Mouse (Mus musculus): ENCODE measurements around the gene Egfl7. TPM values are rescaled to one million over a fixed set of nuclear protein-coding genes. Genes with fewer than 3 reads are reported as not detected.

Gene Egfl7
- polyA plus RNA-seq, 1 experiment from 2014 or later = 61.7 TPM

DNA sequence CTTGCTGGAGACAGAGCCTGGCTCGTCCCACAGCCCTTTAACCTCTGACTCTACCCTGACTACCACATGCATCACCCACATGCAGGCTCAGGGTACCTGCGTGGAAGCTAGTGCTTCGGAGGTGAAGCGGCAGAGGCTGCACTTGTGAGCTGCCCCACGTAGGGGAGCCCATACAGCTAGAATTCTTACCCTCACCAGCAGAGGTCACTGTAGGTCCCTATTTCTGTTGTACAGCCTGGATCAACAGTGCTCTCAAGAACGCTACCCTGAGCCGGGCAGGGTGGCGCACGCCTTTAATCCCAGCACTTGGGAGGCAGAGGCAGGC, 14.2 kb downstream of the Egfl7 start:
- H3K4me1 ChIP-seq (replicated peaks; ENCODE audit: control insufficient read depth, insufficient read depth, low read length) = no peaks in the 10 kb centered on the region
- ATAC-seq = no peak
- no peak overlapping the region for H3K9ac ChIP-seq (replicated peaks; ENCODE audit: low read depth, low read length)
- H3K9me3 ChIP-seq (ENCODE audit: control insufficient read depth, low read length) = no peaks in the 10 kb centered on the region
- H3K27me3 ChIP-seq (replicated peaks; ENCODE audit: control insufficient read depth, insufficient read depth, low read length) = no peaks in the 10 kb centered on the region
- WGBS = 71% methylated on average over 9 of the region's 9 CpGs
- H3K27ac ChIP-seq (ENCODE audit: low read length) = no peak overlapping the region
- no peaks in the 10 kb centered on the region for H3K36me3 ChIP-seq (ENCODE audit: control insufficient read depth, insufficient read depth)
- H3K4me3 ChIP-seq (replicated peaks; ENCODE audit: low read length) = no peak overlapping the region
- no peak overlapping the region for H3K4me2 ChIP-seq (ENCODE audit: low read length)

DNA sequence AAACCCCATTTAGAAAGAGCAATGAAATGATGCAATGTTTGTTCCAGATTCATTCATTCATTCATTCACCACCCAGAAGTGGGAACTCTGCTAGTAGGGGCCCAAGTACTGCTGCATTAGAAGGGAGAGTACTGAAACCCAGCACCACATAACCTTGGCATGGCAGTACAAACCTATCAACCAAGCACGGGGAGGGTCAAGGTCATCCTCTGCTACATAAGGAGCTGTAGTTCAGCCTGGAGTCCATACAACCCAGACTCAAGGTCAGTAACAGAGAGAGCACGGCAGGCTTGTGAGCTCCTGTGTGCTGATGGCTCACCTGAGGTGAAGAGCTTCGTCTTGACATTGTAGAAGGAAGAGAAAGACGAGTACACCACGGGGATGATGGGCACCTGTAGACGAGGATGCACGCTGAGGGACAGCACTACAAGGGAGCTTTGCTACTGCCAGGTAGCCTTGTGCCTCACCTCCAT, 14.7 kb downstream of the Egfl7 start:
- H3K9me3 ChIP-seq (ENCODE audit: control insufficient read depth, low read length) = no peaks in the 10 kb centered on the region
- no peak overlapping the region for H3K4me2 ChIP-seq (ENCODE audit: low read length)
- no peaks in the 10 kb centered on the region for H3K4me1 ChIP-seq (replicated peaks; ENCODE audit: control insufficient read depth, insufficient read depth, low read length)
- H3K27ac ChIP-seq (ENCODE audit: low read length) = no peak overlapping the region
- no peak overlapping the region for H3K4me3 ChIP-seq (replicated peaks; ENCODE audit: low read length)
- WGBS = 87% methylated on average over 7 of the region's 7 CpGs
- no peak for ATAC-seq
- H3K27me3 ChIP-seq (replicated peaks; ENCODE audit: control insufficient read depth, insufficient read depth, low read length) = no peaks in the 10 kb centered on the region
- H3K36me3 ChIP-seq (ENCODE audit: control insufficient read depth, insufficient read depth) = no peaks in the 10 kb centered on the region
- no peak overlapping the region for H3K9ac ChIP-seq (replicated peaks; ENCODE audit: low read depth, low read length)

DNA sequence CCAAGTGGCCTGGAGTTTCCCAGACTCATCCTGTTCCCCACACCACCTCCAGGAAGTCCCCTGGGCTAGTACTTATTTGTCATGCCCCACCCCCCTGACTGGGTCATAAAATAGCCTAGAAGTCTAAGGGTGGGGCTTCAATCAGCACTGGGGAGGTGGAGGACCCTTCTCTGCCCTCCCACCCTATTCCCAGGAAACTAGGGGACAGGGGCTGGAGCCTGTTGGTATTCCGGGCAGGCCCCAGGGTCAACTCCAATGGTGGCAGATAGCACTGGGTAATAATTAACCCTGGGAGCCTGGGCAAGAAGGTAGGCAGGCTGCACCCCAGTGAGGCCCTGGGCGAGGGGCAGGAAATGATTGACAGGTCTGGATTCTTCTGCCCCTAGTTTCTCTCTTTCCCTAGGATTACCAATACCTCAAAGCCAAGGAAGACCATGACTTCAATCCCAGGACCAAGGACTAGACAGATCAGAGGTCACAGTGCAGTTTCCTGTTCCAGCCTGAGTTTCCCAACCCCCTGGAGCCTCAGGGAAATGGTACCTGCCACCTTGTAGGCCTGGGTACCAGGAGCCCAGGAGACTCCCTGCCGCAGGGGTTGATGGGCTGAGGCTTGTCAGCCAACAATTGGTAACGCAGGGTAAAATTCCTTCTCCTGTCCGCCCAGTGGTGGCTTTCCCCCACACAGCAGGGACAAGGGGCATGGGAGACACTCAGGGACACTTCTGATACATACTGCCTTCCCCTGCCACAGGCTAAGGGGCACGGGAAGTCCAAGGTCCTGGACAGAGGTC, 15.3 kb downstream of the Egfl7 start:
- Histone ChIP-seq H3K9ac (replicated peaks; ENCODE audit: low read depth, low read length) (no peak overlapping the region), H3K27ac (ENCODE audit: low read length) (no peak overlapping the region), H3K9me3 (ENCODE audit: control insufficient read depth, low read length) (no peaks in the 10 kb centered on the region), H3K36me3 (ENCODE audit: control insufficient read depth, insufficient read depth) (no peaks in the 10 kb centered on the region), H3K4me2 (ENCODE audit: low read length) (no peak overlapping the region), H3K4me1 (replicated peaks; ENCODE audit: control insufficient read depth, insufficient read depth, low read length) (no peaks in the 10 kb centered on the region), H3K27me3 (replicated peaks; ENCODE audit: control insufficient read depth, insufficient read depth, low read length) (no peaks in the 10 kb centered on the region), H3K4me3 (replicated peaks; ENCODE audit: low read length) (no peak overlapping the region)
- no peak for ATAC-seq
- 79% methylated on average over 6 of the region's 6 CpGs for WGBS

DNA sequence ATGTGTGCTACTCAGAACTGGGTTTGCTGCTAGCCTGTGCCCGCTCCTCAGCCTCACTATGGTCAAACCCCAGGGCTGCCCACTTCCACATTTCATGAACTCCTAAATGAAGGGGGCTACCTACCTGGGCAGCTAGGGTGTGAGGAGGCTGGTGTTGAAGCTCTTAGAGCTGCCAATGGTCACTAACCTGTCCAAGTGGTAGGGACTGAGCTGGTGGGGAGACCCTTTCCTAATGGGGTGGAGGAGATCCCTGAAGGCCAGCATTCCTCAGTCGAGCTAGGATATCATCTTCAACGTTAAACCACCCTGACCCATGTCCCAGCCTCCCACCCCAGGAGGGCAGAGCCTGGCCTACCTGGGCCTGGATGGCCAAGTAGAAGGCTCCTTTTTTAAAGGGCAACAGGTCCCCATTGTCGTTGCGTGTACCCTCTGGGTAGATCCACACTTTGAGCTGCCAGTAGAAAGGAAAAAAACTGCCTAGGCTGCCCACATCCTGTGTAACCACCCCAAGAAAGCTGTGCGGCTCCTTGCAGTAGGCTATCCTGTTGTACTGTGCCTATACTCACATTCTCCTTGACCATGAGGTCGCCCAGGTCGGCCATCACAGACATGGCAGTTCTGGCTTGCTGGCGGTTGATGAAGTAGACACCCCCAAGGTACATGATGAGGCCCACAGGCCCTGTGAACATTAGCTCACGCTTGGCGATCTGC, 16.1 kb downstream of the Egfl7 start:
- H3K4me3 ChIP-seq (replicated peaks; ENCODE audit: low read length) = no peak overlapping the region
- H3K4me2 ChIP-seq (ENCODE audit: low read length) = no peak overlapping the region
- H3K4me1 ChIP-seq (replicated peaks; ENCODE audit: control insufficient read depth, insufficient read depth, low read length) = no peaks in the 10 kb centered on the region
- H3K36me3 ChIP-seq (ENCODE audit: control insufficient read depth, insufficient read depth) = no peaks in the 10 kb centered on the region
- no peak overlapping the region for H3K9ac ChIP-seq (replicated peaks; ENCODE audit: low read depth, low read length)
- 92% methylated on average over 11 of the region's 11 CpGs for WGBS
- no peak overlapping the region for H3K27ac ChIP-seq (ENCODE audit: low read length)
- H3K27me3 ChIP-seq (replicated peaks; ENCODE audit: control insufficient read depth, insufficient read depth, low read length) = no peaks in the 10 kb centered on the region
- no peak for ATAC-seq
- no peaks in the 10 kb centered on the region for H3K9me3 ChIP-seq (ENCODE audit: control insufficient read depth, low read length)

DNA sequence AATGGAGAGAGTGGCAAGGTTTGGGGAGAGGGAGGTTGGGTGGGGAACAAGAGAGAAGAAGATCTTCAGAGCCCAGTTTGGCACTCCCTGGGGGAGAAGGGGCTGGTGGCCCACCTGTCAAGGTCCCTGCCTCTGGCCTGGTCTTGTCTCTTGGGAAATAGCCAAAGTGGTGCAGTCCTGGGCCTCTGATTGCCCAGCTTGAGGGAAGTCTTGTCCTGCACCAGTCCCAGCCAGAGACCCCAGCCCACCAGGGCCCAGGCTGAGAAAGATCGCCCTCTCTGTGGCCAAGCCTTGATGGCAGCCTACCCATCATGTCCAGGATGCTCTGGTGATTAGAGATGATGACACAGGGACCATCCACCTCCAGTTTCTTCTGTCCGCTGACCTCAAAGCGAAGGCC, 17.1 kb downstream of the Egfl7 start:
- Histone ChIP-seq H3K27me3 (replicated peaks; ENCODE audit: control insufficient read depth, insufficient read depth, low read length) (no peaks in the 10 kb centered on the region), H3K9me3 (ENCODE audit: control insufficient read depth, low read length) (no peaks in the 10 kb centered on the region), H3K9ac (replicated peaks; ENCODE audit: low read depth, low read length) (no peak overlapping the region), H3K4me1 (replicated peaks; ENCODE audit: control insufficient read depth, insufficient read depth, low read length) (no peaks in the 10 kb centered on the region), H3K27ac (ENCODE audit: low read length) (no peak overlapping the region), H3K36me3 (ENCODE audit: control insufficient read depth, insufficient read depth) (no peaks in the 10 kb centered on the region), H3K4me3 (replicated peaks; ENCODE audit: low read length) (no peak overlapping the region), H3K4me2 (ENCODE audit: low read length) (no peak overlapping the region)
- 90% methylated on average over 3 of the region's 3 CpGs for WGBS
- no peak for ATAC-seq

DNA sequence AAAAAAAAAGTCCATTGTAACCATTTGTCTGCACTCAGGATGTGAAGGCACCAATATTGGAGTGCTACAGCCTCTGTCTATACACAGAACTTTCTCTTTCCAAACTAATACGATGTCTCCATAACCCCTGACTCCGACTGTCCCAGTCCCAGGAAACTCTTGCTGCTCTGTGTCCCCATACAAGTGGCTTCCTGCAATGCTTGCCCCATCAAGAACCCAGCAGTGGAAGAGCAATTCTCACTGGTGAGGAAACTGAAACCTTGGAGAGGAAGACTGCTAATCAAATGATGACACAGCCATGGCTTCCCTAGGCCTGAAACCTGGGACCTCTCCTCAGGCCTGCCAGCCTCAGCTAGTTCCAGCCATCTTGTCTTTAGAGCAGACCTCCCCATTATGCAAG, 18.0 kb downstream of the Egfl7 start:
- ATAC-seq = no peak

DNA sequence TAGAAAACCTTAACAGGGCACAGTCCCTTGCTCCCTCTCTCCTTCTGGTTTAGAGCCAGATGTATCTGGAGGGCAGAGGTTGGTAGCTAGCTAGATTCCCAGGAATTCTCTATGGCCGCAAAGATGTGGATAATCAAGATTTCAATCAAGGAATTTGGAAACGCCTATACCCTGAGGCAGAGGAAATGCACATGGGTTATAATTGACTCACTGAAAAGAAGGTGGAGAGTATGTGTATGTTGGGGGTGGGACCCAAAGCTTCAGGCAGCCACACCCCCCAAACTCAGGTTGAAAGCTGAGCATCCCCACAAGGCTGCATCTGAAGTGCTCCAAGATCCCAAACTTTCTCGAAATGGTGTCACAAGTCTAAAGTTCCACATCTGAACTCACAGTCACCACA, 18.6 kb downstream of the Egfl7 start:
- no peaks in the 10 kb centered on the region for H3K36me3 ChIP-seq (ENCODE audit: control insufficient read depth, insufficient read depth)
- H3K4me3 ChIP-seq (replicated peaks; ENCODE audit: low read length) = no peak overlapping the region
- WGBS = 81% methylated on average over 3 of the region's 3 CpGs
- ATAC-seq = no peak
- no peaks in the 10 kb centered on the region for H3K9me3 ChIP-seq (ENCODE audit: control insufficient read depth, low read length)
- peaks cover 11% of the 10 kb centered on the region for H3K27me3 ChIP-seq (replicated peaks; ENCODE audit: control insufficient read depth, insufficient read depth, low read length)
- H3K4me1 ChIP-seq (replicated peaks; ENCODE audit: control insufficient read depth, insufficient read depth, low read length) = no peaks in the 10 kb centered on the region
- H3K9ac ChIP-seq (replicated peaks; ENCODE audit: low read depth, low read length) = no peak overlapping the region
- H3K4me2 ChIP-seq (ENCODE audit: low read length) = no peak overlapping the region
- H3K27ac ChIP-seq (ENCODE audit: low read length) = no peak overlapping the region

More for the DNA sequence above, 18.0 kb downstream of the Egfl7 start:
- Histone ChIP-seq H3K4me3 (replicated peaks; ENCODE audit: low read length) (no peak overlapping the region), H3K27ac (ENCODE audit: low read length) (no peak overlapping the region), H3K36me3 (ENCODE audit: control insufficient read depth, insufficient read depth) (no peaks in the 10 kb centered on the region), H3K4me1 (replicated peaks; ENCODE audit: control insufficient read depth, insufficient read depth, low read length) (no peaks in the 10 kb centered on the region), H3K4me2 (ENCODE audit: low read length) (no peak overlapping the region), H3K27me3 (replicated peaks; ENCODE audit: control insufficient read depth, insufficient read depth, low read length) (peaks cover 4% of the 10 kb centered on the region), H3K9me3 (ENCODE audit: control insufficient read depth, low read length) (no peaks in the 10 kb centered on the region), H3K9ac (replicated peaks; ENCODE audit: low read depth, low read length) (no peak overlapping the region)
- 96% methylated on average over 2 of the region's 2 CpGs for WGBS

DNA sequence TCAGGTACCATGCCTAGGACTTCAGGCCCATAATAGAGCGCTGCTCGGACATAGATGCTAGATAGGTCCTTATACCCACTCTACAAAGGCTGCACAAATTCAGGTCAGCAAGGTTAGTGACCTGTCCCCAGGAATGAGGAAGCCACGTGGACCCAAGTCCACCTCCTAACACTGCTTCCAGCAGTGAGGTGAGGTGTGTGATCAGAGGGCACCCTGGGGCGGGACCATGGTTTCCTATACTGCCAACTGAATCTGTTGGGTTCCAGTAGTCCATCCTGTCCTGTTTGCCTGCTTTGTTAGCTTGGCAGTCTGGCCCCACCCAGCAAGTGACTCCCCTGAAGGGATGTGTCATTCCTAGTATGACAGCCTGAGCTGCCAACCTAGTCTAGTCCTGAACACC, 20.2 kb downstream of the Egfl7 start:
- 86% methylated on average over 4 of the region's 4 CpGs for WGBS
- Histone ChIP-seq H3K4me3 (replicated peaks; ENCODE audit: low read length) (no peak overlapping the region), H3K9ac (replicated peaks; ENCODE audit: low read depth, low read length) (no peak overlapping the region), H3K36me3 (ENCODE audit: control insufficient read depth, insufficient read depth) (no peaks in the 10 kb centered on the region), H3K27ac (ENCODE audit: low read length) (no peak overlapping the region), H3K27me3 (replicated peaks; ENCODE audit: control insufficient read depth, insufficient read depth, low read length) (peaks cover 21% of the 10 kb centered on the region), H3K4me2 (ENCODE audit: low read length) (no peak overlapping the region), H3K4me1 (replicated peaks; ENCODE audit: control insufficient read depth, insufficient read depth, low read length) (peaks cover 2% of the 10 kb centered on the region; the same call in 1 of the 2 replicates), H3K9me3 (ENCODE audit: control insufficient read depth, low read length) (no peaks in the 10 kb centered on the region)
- no peak for ATAC-seq

DNA sequence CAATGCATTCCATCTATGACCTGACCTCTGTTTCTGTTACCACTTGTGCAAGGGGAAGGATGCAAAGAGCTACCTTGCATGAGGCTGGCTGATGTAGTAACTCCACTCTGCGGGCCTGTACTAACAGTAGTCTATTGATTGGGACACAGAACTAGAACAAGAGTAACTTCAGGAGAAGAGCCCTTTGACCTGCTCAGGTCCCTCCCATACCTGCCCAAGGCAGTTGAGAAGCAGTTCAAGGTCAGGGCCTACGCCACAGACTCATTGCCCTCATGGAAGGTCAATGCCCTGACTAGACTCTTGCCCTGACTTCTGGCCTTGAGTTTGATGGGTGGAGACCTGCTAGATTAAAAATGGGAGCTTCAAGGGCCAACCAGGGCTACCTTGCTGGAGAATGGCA, 20.9 kb downstream of the Egfl7 start:
- no peaks in the 10 kb centered on the region for H3K36me3 ChIP-seq (ENCODE audit: control insufficient read depth, insufficient read depth)
- no peak overlapping the region for H3K9ac ChIP-seq (replicated peaks; ENCODE audit: low read depth, low read length)
- 85% methylated on average over 2 of the region's 2 CpGs for WGBS
- no peak overlapping the region for H3K4me2 ChIP-seq (ENCODE audit: low read length)
- peaks cover 2% of the 10 kb centered on the region; the same call in 1 of the 2 replicates for H3K4me1 ChIP-seq (replicated peaks; ENCODE audit: control insufficient read depth, insufficient read depth, low read length)
- H3K4me3 ChIP-seq (replicated peaks; ENCODE audit: low read length) = no peak overlapping the region
- no peaks in the 10 kb centered on the region for H3K9me3 ChIP-seq (ENCODE audit: control insufficient read depth, low read length)
- H3K27me3 ChIP-seq (replicated peaks; ENCODE audit: control insufficient read depth, insufficient read depth, low read length) = peaks cover 21% of the 10 kb centered on the region
- no peak overlapping the region for H3K27ac ChIP-seq (ENCODE audit: low read length)
- ATAC-seq = no peak
